Mouse (Mus musculus) heart, postnatal 0 days (tissue): ENCODE measurements at regions not wholly inside any gene's neighbourhood (a gene's known extent, or its start where the extent isn't known, plus 50 kb on each side); places are given as distances from the start of the nearest gene placed in this dataset.

Experiments used
- ATAC-seq: fragments of 200-750 bp; cut with Nextera tagmentation; 2 replicates; pipeline ENCODE4 v1.8.0; 2017; ENCODE audit warnings: low read depth, moderate number of reproducible peaks, moderate library complexity; ENCODE audit not compliant: insufficient read depth
- DNase-seq: peaks from one replicate; pipeline ENCODE4 v3.0.0-alpha.2; 2016; ENCODE audit warnings: low spot score
- H3K27ac ChIP-seq: fragments of 300-500 bp; sonication (generic); 2 replicates; pipeline ENCODE4 v1.5.1; 2014; ENCODE audit warnings: low read depth, mild to moderate bottlenecking
- H3K27me3 ChIP-seq: fragments of 300-500 bp; sonication (generic); 2 replicates; pipeline ENCODE4 v1.6.1; 2014; ENCODE audit warnings: low read length, mixed read lengths; ENCODE audit not compliant: control insufficient read depth, insufficient read depth
- H3K36me3 ChIP-seq: fragments of 300-500 bp; sonication (generic); replicated peaks from 2 replicates; pipeline ENCODE4 v1.6.1; 2014; ENCODE audit warnings: low read length, mixed read lengths; ENCODE audit not compliant: control insufficient read depth, insufficient read depth
- H3K4me1 ChIP-seq: fragments of 300-500 bp; sonication (generic); 2 replicates; pipeline ENCODE4 v1.6.1; 2014; ENCODE audit warnings: antibody characterized with exemption; ENCODE audit not compliant: control insufficient read depth, insufficient read depth
- H3K4me2 ChIP-seq: fragments of 300-500 bp; sonication (generic); 2 replicates; pipeline ENCODE4 v1.6.1; 2014; ENCODE audit warnings: low read depth, mild to moderate bottlenecking, low read length, moderate library complexity
- H3K4me3 ChIP-seq: fragments of 300-500 bp; sonication (generic); 2 replicates; pipeline ENCODE4 v1.5.1; 2014; ENCODE audit warnings: low read depth, low read length
- H3K9ac ChIP-seq: fragments of 300-500 bp; sonication (generic); replicated peaks from 2 replicates; pipeline ENCODE4 v1.6.1; 2014; ENCODE audit warnings: low read depth, low read length, mixed read lengths
- H3K9me3 ChIP-seq: fragments of 300-500 bp; sonication (generic); replicated peaks from 2 replicates; pipeline ENCODE4 v1.6.1; 2016; ENCODE audit warnings: low read length; ENCODE audit not compliant: control insufficient read depth
- CTCF ChIP-seq: IDR thresholded peaks from 2 replicates; pipeline ENCODE4 v1.5.1; 2016; ENCODE audit warnings: antibody characterized with exemption, control low read depth, low read depth
- EP300 ChIP-seq: IDR thresholded peaks from 2 replicates; pipeline ENCODE4 v1.6.1; 2016; ENCODE audit warnings: antibody characterized with exemption, low read depth
- WGBS: fragments of 180-500 bp; shearing (Covaris S2); extraction: QIAGEN DNeasy Blood & Tissue Kit; methylation state at CpG from one replicate; pipeline ENCODE4 v1.1.7; 2014; 5-methylcytosine and 5-hydroxymethylcytosine counted together

- Histone ChIP-seq H3K27me3 (no peaks in the 10 kb centered on the region), H3K36me3 (no peaks in the 10 kb centered on the region), H3K4me1 (no peaks in the 10 kb centered on the region), H3K27ac (no peak overlapping the region), H3K4me3 (no peak overlapping the region), H3K4me2 (no peak overlapping the region), H3K9ac (no peak overlapping the region), H3K9me3 (no peaks in the 10 kb centered on the region)
- ATAC-seq (no peak), DNase-seq (no peak)
- 74% methylated on average over 7 of the region's 7 CpGs for WGBS
- TF ChIP-seq CTCF (no peak), EP300 (no peak)
Measured at GRCm38 (mm10) chr10:118610868-118611461, 170.1 kb downstream of the Ifng start.

DNA sequence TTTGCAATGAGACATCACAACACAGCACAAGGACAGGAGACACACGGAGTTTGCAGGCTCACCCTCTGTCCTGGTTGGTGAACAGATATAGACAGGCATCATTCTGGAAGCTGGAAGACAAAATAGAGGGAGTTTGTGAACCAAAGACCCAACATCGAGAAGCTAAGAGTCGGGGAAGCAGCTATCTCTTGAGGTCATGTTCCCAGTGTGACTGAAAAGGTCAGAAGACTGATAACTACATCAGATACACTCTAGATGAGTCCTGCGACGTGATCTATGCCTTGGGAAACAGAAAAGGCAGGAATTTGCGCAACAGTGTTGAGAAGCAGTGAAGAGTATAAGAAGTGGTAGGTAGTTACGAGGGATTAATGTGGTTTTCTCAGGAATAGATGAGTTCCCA, 171.2 kb downstream of the Ifng start:
- TF ChIP-seq CTCF (no peak), EP300 (no peak)
- H3K9ac ChIP-seq: no peak overlapping the region
- no peaks in the 10 kb centered on the region for H3K27me3 ChIP-seq
- H3K36me3 ChIP-seq: no peaks in the 10 kb centered on the region
- no peak overlapping the region for H3K4me2 ChIP-seq
- DNase-seq: no peak
- no peak overlapping the region for H3K4me3 ChIP-seq
- ATAC-seq: no peak
- H3K9me3 ChIP-seq: no peaks in the 10 kb centered on the region
- 76% methylated on average over 7 of the region's 7 CpGs for WGBS
- no peak overlapping the region for H3K27ac ChIP-seq
- H3K4me1 ChIP-seq: 0 out of 2 replicates have a peak, but pooled peaks cover under 1% of the 10 kb centered on the region

DNA sequence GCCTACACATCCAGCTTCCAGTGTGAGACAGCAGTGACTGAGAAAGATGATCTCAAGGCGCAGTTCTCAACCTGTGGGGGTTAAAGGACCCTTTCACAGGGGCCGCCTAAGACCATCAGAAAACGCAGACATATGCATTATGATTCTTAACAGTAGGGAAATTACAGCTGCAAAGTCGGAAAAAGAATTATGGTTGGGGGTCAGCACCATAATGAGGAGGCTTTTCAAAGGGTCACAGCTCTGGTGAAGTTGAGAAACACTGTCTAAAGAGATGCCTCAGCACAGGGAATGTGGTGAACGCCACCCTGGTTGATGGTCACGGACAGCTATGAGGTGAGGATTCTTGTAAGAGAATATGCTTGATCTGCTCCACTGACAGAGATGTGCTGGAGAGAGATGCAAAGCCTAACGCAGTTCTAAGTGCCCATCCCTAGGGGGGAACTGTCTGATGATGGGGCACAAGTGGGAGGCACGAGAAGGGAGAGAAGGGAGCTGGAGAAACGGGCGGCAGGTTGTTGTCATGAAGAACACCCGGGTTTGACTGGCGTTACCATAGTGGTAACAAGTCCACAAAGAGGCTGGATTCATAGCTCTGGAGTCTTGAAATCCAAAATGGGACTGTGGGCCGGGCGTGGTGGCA, 172.3 kb downstream of the Ifng start:
- DNase-seq: no peak
- Histone ChIP-seq H3K4me3 (no peak overlapping the region), H3K36me3 (no peaks in the 10 kb centered on the region), H3K4me2 (no peak overlapping the region), H3K27me3 (no peaks in the 10 kb centered on the region), H3K4me1 (0 out of 2 replicates have a peak, but pooled peaks cover 5% of the 10 kb centered on the region), H3K9ac (no peak overlapping the region), H3K9me3 (no peaks in the 10 kb centered on the region), H3K27ac (no peak overlapping the region)
- WGBS: 85% methylated on average over 14 of the region's 14 CpGs
- no peak for TF ChIP-seq CTCF
- no peak for TF ChIP-seq EP300
- no peak for ATAC-seq

GRCm38 (mm10) chr10:118614251-118614865, 173.5 kb downstream of the Ifng start:
- H3K4me3 ChIP-seq: no peak overlapping the region
- no peak overlapping the region for H3K4me2 ChIP-seq
- WGBS: 83% methylated on average over 6 of the region's 6 CpGs
- DNase-seq (no peak), ATAC-seq (no peak)
- no peak overlapping the region for H3K9ac ChIP-seq
- no peak overlapping the region for H3K27ac ChIP-seq
- no peak for TF ChIP-seq EP300
- TF ChIP-seq CTCF: no peak
- H3K27me3 ChIP-seq: no peaks in the 10 kb centered on the region
- H3K9me3 ChIP-seq: no peaks in the 10 kb centered on the region
- no peaks in the 10 kb centered on the region for H3K36me3 ChIP-seq
- H3K4me1 ChIP-seq: 0 out of 2 replicates have a peak, but pooled peaks cover 5% of the 10 kb centered on the region

GRCm38 (mm10) chr10:118615131-118616020, 174.5 kb downstream of the Ifng start:
- no peak overlapping the region for H3K4me3 ChIP-seq
- ATAC-seq (no peak), DNase-seq (no peak)
- no peaks in the 10 kb centered on the region for H3K36me3 ChIP-seq
- no peaks in the 10 kb centered on the region for H3K27me3 ChIP-seq
- no peak overlapping the region for H3K27ac ChIP-seq
- TF ChIP-seq CTCF (no peak), EP300 (no peak)
- 0 out of 2 replicates have a peak, but pooled peaks cover 5% of the 10 kb centered on the region for H3K4me1 ChIP-seq
- H3K9ac ChIP-seq: no peak overlapping the region
- no peak overlapping the region for H3K4me2 ChIP-seq
- WGBS: 80% methylated on average over 10 of the region's 10 CpGs
- no peaks in the 10 kb centered on the region for H3K9me3 ChIP-seq
